Mouse (Mus musculus) MEL (cell line): ENCODE data around the gene Prkd2.

Source experiments
- CTCF ChIP-seq, 3 experiments: IDR thresholded peaks in 2 of 3; conservative IDR thresholded peaks in 1 of 3; 2 replicates each; pipeline ENCODE4 v1.5.1; 2011 to 2012; ENCODE audit warnings: low read length in 3 of 3, low read depth in 2 of 3, mild to moderate bottlenecking in 2 of 3, improper control_type of control experiment in 1 of 3, inconsistent platforms in 1 of 3, mixed read lengths in 1 of 3, moderate library complexity in 1 of 3; ENCODE audit not compliant: control insufficient read depth in 1 of 3, insufficient read depth in 1 of 3, poor library complexity in 1 of 3, severe bottlenecking in 1 of 3
- E2F4 ChIP-seq: IDR thresholded peaks from 2 replicates; pipeline ENCODE4 v1.6.1; 2011; ENCODE audit warnings: low read depth, low read length, improper control_type of control experiment, borderline replicate concordance
- EP300 ChIP-seq, 2 experiments: IDR thresholded peaks; 2 replicates each; pipeline ENCODE4 v1.6.1; 2011; ENCODE audit warnings: improper control_type of control experiment in 2 of 2, low read length in 2 of 2, low read depth in 1 of 2, mild to moderate bottlenecking in 1 of 2
- KAT2A ChIP-seq: conservative IDR thresholded peaks from 2 replicates; pipeline ENCODE4 v1.6.1; 2012; ENCODE audit warnings: low read depth, low read length, improper control_type of control experiment, inconsistent platforms
- MAFK ChIP-seq: IDR thresholded peaks from 2 replicates; pipeline ENCODE4 v1.6.1; 2011; ENCODE audit warnings: low read depth, mild to moderate bottlenecking, low read length, improper control_type of control experiment, borderline replicate concordance
- MAX ChIP-seq: IDR thresholded peaks from 2 replicates; pipeline ENCODE4 v1.6.1; 2011; ENCODE audit warnings: low read length, improper control_type of control experiment
- MEF2A ChIP-seq: IDR thresholded peaks from 2 replicates; pipeline ENCODE4 v1.6.1; 2014; ENCODE audit warnings: low read depth, mild to moderate bottlenecking, inconsistent platforms, low read length, improper control_type of control experiment; ENCODE audit not compliant: poor library complexity, insufficient replicate concordance, severe bottlenecking; ENCODE audit errors: extremely low read depth
- NELFE ChIP-seq: IDR thresholded peaks from 2 replicates; pipeline ENCODE4 v1.6.1; 2011; ENCODE audit warnings: low read depth, low read length, improper control_type of control experiment
- POLR2A ChIP-seq, 2 experiments: IDR thresholded peaks; 2 replicates each; pipeline ENCODE4 v1.6.1; 2011 to 2012; ENCODE audit warnings: low read length in 2 of 2, mild to moderate bottlenecking in 2 of 2, control low read depth in 1 of 2, improper control_type of control experiment in 1 of 2, low read depth in 1 of 2, moderate library complexity in 1 of 2; ENCODE audit not compliant: control insufficient read depth in 1 of 2, insufficient read depth in 1 of 2, poor library complexity in 1 of 2
- RAD21 ChIP-seq: IDR thresholded peaks from 2 replicates; pipeline ENCODE4 v1.6.1; 2011; ENCODE audit warnings: mild to moderate bottlenecking, low read depth, low read length, improper control_type of control experiment
- SMC3 ChIP-seq: IDR thresholded peaks from 2 replicates; pipeline ENCODE4 v1.6.1; 2011; ENCODE audit warnings: low read depth, low read length, improper control_type of control experiment
- USF1 ChIP-seq: IDR thresholded peaks from 2 replicates; pipeline ENCODE4 v1.6.1; 2014; ENCODE audit warnings: low read depth, mild to moderate bottlenecking, inconsistent platforms, low read length, improper control_type of control experiment, moderate library complexity
- USF2 ChIP-seq, 2 experiments: IDR thresholded peaks; 2 replicates each; pipeline ENCODE4 v1.6.1; 2011 to 2012; ENCODE audit warnings: improper control_type of control experiment in 2 of 2, low read length in 2 of 2, borderline replicate concordance in 1 of 2, inconsistent platforms in 1 of 2, low read depth in 1 of 2, mild to moderate bottlenecking in 1 of 2; ENCODE audit not compliant: insufficient read depth in 1 of 2
- ZKSCAN1 ChIP-seq: IDR thresholded peaks from 2 replicates; pipeline ENCODE4 v1.6.1; 2012; ENCODE audit warnings: low read depth, mild to moderate bottlenecking, inconsistent platforms, low read length, improper control_type of control experiment, moderate library complexity

- TF ChIP-seq RAD21 (no peak), ZKSCAN1 (no peak), CTCF (IDR thresholded peaks at IDR 0.05 in 2 of 3, conservative IDR thresholded peaks at IDR 0.05 in 1 of 3; ENCODE audit: control insufficient read depth in 1 of 3, insufficient read depth in 1 of 3, low read depth in 2 of 3, low read length in 3 of 3, poor library complexity in 1 of 3, severe bottlenecking in 1 of 3) (no peak), USF2 (IDR thresholded peaks at IDR 0.05; ENCODE audit: borderline replicate concordance in 1 of 2, insufficient read depth in 1 of 2, low read depth in 1 of 2, low read length in 2 of 2) (no peak), MEF2A (no peak), USF1 (no peak), SMC3 (no peak), EP300 (IDR thresholded peaks at IDR 0.05; ENCODE audit: low read depth in 1 of 2, low read length in 2 of 2) (no peak), KAT2A (no peak), MAFK (no peak), POLR2A (IDR thresholded peaks at IDR 0.05; ENCODE audit: control insufficient read depth in 1 of 2, insufficient read depth in 1 of 2, low read depth in 1 of 2, low read length in 2 of 2, poor library complexity in 1 of 2) (no peak), NELFE (no peak), E2F4 (no peak), MAX (no peak)
These were observed 40.5 kb downstream of the Prkd2 start for GRCm38 (mm10) chr7:16883162-16883561.
